Mouse (Mus musculus): ENCODE data around the gene Smpd4. TPM values are rescaled to one million over a fixed set of nuclear protein-coding genes. Genes with fewer than 3 reads are reported as not detected.

Gene Smpd4
- total RNA-seq, 2 experiments from 2014 or later: 49.9 to 51.7 TPM

Other genes starting within 250 kb of the Smpd4 start
- 10 to 100 TPM; 33.7 to 35.0 TPM for gene Snap29, start 213.4 kb upstream of the Smpd4 start, total RNA-seq (2021)
- 100 to 1,000 TPM; 150 to 152 TPM for gene Pi4ka, start 213.0 kb upstream of the Smpd4 start, total RNA-seq (2021)
- 10 to 100 TPM; 35.7 to 35.8 TPM for gene Crkl, start 167.4 kb upstream of the Smpd4 start, total RNA-seq (2021)
- 10 to 100 TPM in 1 of 2 experiments, 1 to 10 TPM in 1; 9.3 to 13.6 TPM for gene Aifm3, start 129.7 kb upstream of the Smpd4 start, total RNA-seq (2021)
- gene Lztr1, start 110.7 kb upstream of the Smpd4 start, total RNA-seq (2021): 100 to 1,000 TPM; 158 to 182 TPM
- gene Thap7, start 88.2 kb upstream of the Smpd4 start, total RNA-seq (2021): 10 to 100 TPM; 34.5 to 36.4 TPM
- 1 to 10 TPM in 1 of 2 experiments, under 1 TPM in 1; 0.68 to 1.4 TPM for gene Lrrc74b, start 58.1 kb upstream of the Smpd4 start, total RNA-seq (2021)
- gene P2rx6, start 57.5 kb upstream of the Smpd4 start, total RNA-seq (2021): under 1 TPM; 0.36 to 0.68 TPM
- 10 to 100 TPM; 48.1 to 53.6 TPM for gene Slc7a4, start 36.1 kb upstream of the Smpd4 start, total RNA-seq (2021)
- gene Ccdc74a, start 27.1 kb downstream of the Smpd4 start, total RNA-seq (2021): 10 to 100 TPM; 17.5 to 20.9 TPM
- gene Med15, start 113.5 kb downstream of the Smpd4 start, total RNA-seq (2021): 10 to 100 TPM; 78.9 to 80.8 TPM
- 10 to 100 TPM; 86.2 to 95.3 TPM for gene Klhl22, start 140.3 kb downstream of the Smpd4 start, total RNA-seq (2021)
- gene Scarf2, start 177.9 kb downstream of the Smpd4 start, total RNA-seq (2021): 1 to 10 TPM; 5.6 to 6.3 TPM
- gene B830017H08Rik, start 213.8 kb downstream of the Smpd4 start, total RNA-seq (2021): 1 to 10 TPM; 3.9 to 4.3 TPM
- 1 to 10 TPM; 6.8 to 7.1 TPM for gene Car15, start 219.0 kb downstream of the Smpd4 start, total RNA-seq (2021)